In genomic region chr3:134331499-134332153, GRCm38 (mm10) we compare ENCODE assay signal across 8 mouse cellular contexts.
DNase-seq lines count a peak whose midpoint lies in the region; ATAC-seq lines count a peak whose summit lies in the region.

No protein-coding gene starts in this region.

- H3K36me3 ChIP-seq in embryonic facial prominence, embryonic 15.5 days, result no peaks in the 10 kb centered on the region
- H3K36me3 ChIP-seq in hindbrain, embryonic 16.5 days (ENCODE audit: control insufficient read depth, insufficient read depth, low read length), result no peaks in the 10 kb centered on the region
- no peaks in the 10 kb centered on the region for H3K36me3 ChIP-seq in midbrain, embryonic 12.5 days

- no peak for ATAC-seq in embryonic facial prominence, embryonic 15.5 days (ENCODE audit: insufficient number of reproducible peaks, low FRiP score, low TSS enrichment, low read depth)
- ATAC-seq in hindbrain, embryonic 16.5 days, result peak; percentile 88
- peak; percentile 81 for ATAC-seq in midbrain, embryonic 12.5 days (ENCODE audit: low FRiP score, low read depth)

- no peaks in the 10 kb centered on the region for H3K27me3 ChIP-seq in embryonic facial prominence, embryonic 15.5 days
- no peaks in the 10 kb centered on the region for H3K27me3 ChIP-seq in hindbrain, embryonic 16.5 days (replicated peaks; ENCODE audit: control insufficient read depth, insufficient read depth, low read length)
- H3K27me3 ChIP-seq in midbrain, embryonic 12.5 days, result no peaks in the 10 kb centered on the region

- H3K27ac ChIP-seq in embryonic facial prominence, embryonic 15.5 days (replicated peaks), result no peak overlapping the region
- peak overlapping the region; percentile 49; the same call in 1 of the 2 replicates for H3K27ac ChIP-seq in hindbrain, embryonic 16.5 days (ENCODE audit: low read depth, low read length)
- peak overlapping the region; percentile 67 for H3K27ac ChIP-seq in midbrain, embryonic 12.5 days (replicated peaks)

- peak overlapping the region; percentile 46 for H3K4me2 ChIP-seq in embryonic facial prominence, embryonic 15.5 days (replicated peaks)
- peak overlapping the region; percentile 63 for H3K4me2 ChIP-seq in hindbrain, embryonic 16.5 days (ENCODE audit: low read length)
- peak overlapping the region; percentile 33 for H3K4me2 ChIP-seq in midbrain, embryonic 12.5 days (replicated peaks)

- no peaks in the 10 kb centered on the region for H3K4me1 ChIP-seq in embryonic facial prominence, embryonic 15.5 days
- H3K4me1 ChIP-seq in hindbrain, embryonic 16.5 days (ENCODE audit: control insufficient read depth, insufficient read depth, low read depth, low read length), result no peaks in the 10 kb centered on the region
- peaks cover 17% of the 10 kb centered on the region for H3K4me1 ChIP-seq in midbrain, embryonic 12.5 days

- 33% methylated on average over 16 of the region's 16 CpGs for WGBS in embryonic facial prominence, embryonic 15.5 days
- 27% methylated on average over 16 of the region's 16 CpGs for WGBS in hindbrain, embryonic 16.5 days
- 44% methylated on average over 16 of the region's 16 CpGs for WGBS in midbrain, embryonic 12.5 days

- H3K9me3 ChIP-seq in embryonic facial prominence, embryonic 15.5 days (replicated peaks), result no peaks in the 10 kb centered on the region
- no peaks in the 10 kb centered on the region for H3K9me3 ChIP-seq in hindbrain, embryonic 16.5 days (ENCODE audit: control insufficient read depth, low read length)
- H3K9me3 ChIP-seq in midbrain, embryonic 12.5 days, result no peaks in the 10 kb centered on the region

- peak; percentile 18 to 24 for DNase-seq in left cerebral cortex, postnatal 25 days (ENCODE audit: low spot score in 2 of 2)
- no peak for DNase-seq in left cerebral cortex, adult 11 months (ENCODE audit: low spot score)
- no peak for DNase-seq in spleen, postnatal 10 days (ENCODE audit: low spot score in 2 of 2)
- no peak for DNase-seq in thymus, adult 18-20 months
- DNase-seq in testis, postnatal 10 days (ENCODE audit: low spot score), result no peak

- intact Hi-C loops in left cerebral cortex, postnatal 25 days (cut with DNase I), result no loop called here

- peak overlapping the region; percentile 29 for H3K4me3 ChIP-seq in embryonic facial prominence, embryonic 15.5 days (replicated peaks)
- peak overlapping the region; percentile 36 for H3K4me3 ChIP-seq in hindbrain, embryonic 16.5 days (ENCODE audit: low read length)
- peak overlapping the region; percentile 22 for H3K4me3 ChIP-seq in midbrain, embryonic 12.5 days

- H3K9ac ChIP-seq in embryonic facial prominence, embryonic 15.5 days, result no peak overlapping the region
- no peak overlapping the region; the same call in 1 of the 2 replicates for H3K9ac ChIP-seq in hindbrain, embryonic 16.5 days (ENCODE audit: low read depth, low read length)
- H3K9ac ChIP-seq in midbrain, embryonic 12.5 days (replicated peaks), result 0 out of 2 replicates have a peak overlapping the region, but pooled peaks have one; percentile 5

Comparison
In these comparisons a context has a peak if more than half of its experiments do, and no peak if none do; other contexts are left out.
1. DNase-seq: peak in left cerebral cortex, postnatal 25 days (2 of 2); none in left cerebral cortex, adult 11 months (single experiment), spleen, postnatal 10 days (0 of 2), thymus, adult 18-20 months (0 of 2) and testis, postnatal 10 days (single experiment).
2. Peak in every context shown above with its lines, with median percentiles within 50 percentile points of each other: H3K4me2 ChIP-seq and H3K4me3 ChIP-seq.